Mouse (Mus musculus) hindbrain, embryonic 11.5 days (tissue): Measurements from ENCODE around the gene Dkk3. TPM values are rescaled to one million over a fixed set of nuclear protein-coding genes. Genes with fewer than 3 reads are reported as not detected.

ENCODE experiments used
- ATAC-seq: fragments of 200-750 bp; cut with Nextera tagmentation; 2 replicates; pipeline ENCODE4 v1.8.0; 2017; ENCODE audit warnings: mild to moderate bottlenecking, moderate TSS enrichment, moderate library complexity; ENCODE audit not compliant: low FRiP score
- DNase-seq: peaks from one replicate; pipeline ENCODE4 v3.0.0-alpha.2; 2015; ENCODE audit warnings: low spot score
- H3K27ac ChIP-seq: fragments of 300-500 bp; sonication (generic); 2 replicates; pipeline ENCODE4 v1.5.1; 2014; ENCODE audit warnings: mild to moderate bottlenecking, low read depth, low read length
- H3K27me3 ChIP-seq: fragments of 300-500 bp; sonication (generic); 2 replicates; pipeline ENCODE4 v1.6.1; 2014; ENCODE audit warnings: mild to moderate bottlenecking, low read length, moderate library complexity, mixed read lengths; ENCODE audit not compliant: control insufficient read depth, insufficient read depth
- H3K36me3 ChIP-seq: fragments of 300-500 bp; sonication (generic); 2 replicates; pipeline ENCODE4 v1.6.1; 2014; ENCODE audit warnings: mild to moderate bottlenecking, low read length, moderate library complexity, mixed read lengths; ENCODE audit not compliant: control insufficient read depth, insufficient read depth
- H3K4me1 ChIP-seq: fragments of 300-500 bp; sonication (generic); replicated peaks from 2 replicates; pipeline ENCODE4 v1.6.1; 2014; ENCODE audit warnings: low read length, mixed read lengths; ENCODE audit not compliant: control insufficient read depth, insufficient read depth
- H3K4me2 ChIP-seq: fragments of 300-500 bp; sonication (generic); replicated peaks from 2 replicates; pipeline ENCODE4 v1.6.1; 2014; ENCODE audit warnings: mild to moderate bottlenecking, low read depth, low read length
- H3K4me3 ChIP-seq: fragments of 300-500 bp; sonication (generic); 2 replicates; pipeline ENCODE4 v1.5.1; 2014; ENCODE audit warnings: low read depth, low read length
- H3K9ac ChIP-seq: fragments of 300-500 bp; sonication (generic); 2 replicates; pipeline ENCODE4 v1.6.1; 2014; ENCODE audit warnings: low read depth, low read length
- H3K9me3 ChIP-seq: fragments of 300-500 bp; sonication (generic); 2 replicates; pipeline ENCODE4 v1.6.1; 2016; ENCODE audit warnings: low read length; ENCODE audit not compliant: control insufficient read depth
- WGBS: fragments of 180-500 bp; shearing (Covaris S2); extraction: QIAGEN DNeasy Blood & Tissue Kit; methylation state at CpG from one replicate; pipeline ENCODE4 v1.1.7; 2014; 5-methylcytosine and 5-hydroxymethylcytosine counted together
- polyA plus RNA-seq: library from polyadenylated mRNA; unstranded; fragments of >200 nt; fragmentation: Nextera tagmentation; extraction: Ambion mirVana; gene quantifications from 2 replicates; pipeline ENCODE4 v1.2.1, GENCODE M21; 2014

Gene Dkk3
- polyA plus RNA-seq, 1 experiment from 2014 or later = 10.6 TPM

GRCm38 (mm10) chr7:112197461-112197860 lies 38.6 kb upstream of the Dkk3 start:
- H3K27me3 ChIP-seq = no peaks in the 10 kb centered on the region
- WGBS = 76% methylated on average over 8 of the region's 8 CpGs
- H3K9me3 ChIP-seq = no peaks in the 10 kb centered on the region
- ATAC-seq = no peak
- DNase-seq = no peak
- no peak overlapping the region for H3K4me3 ChIP-seq
- no peak overlapping the region for H3K27ac ChIP-seq
- no peaks in the 10 kb centered on the region for H3K36me3 ChIP-seq
- no peaks in the 10 kb centered on the region for H3K4me1 ChIP-seq
- H3K4me2 ChIP-seq = no peak overlapping the region
- no peak overlapping the region for H3K9ac ChIP-seq

- H3K27ac ChIP-seq = no peak overlapping the region
- H3K4me3 ChIP-seq = no peak overlapping the region
- no peaks in the 10 kb centered on the region for H3K36me3 ChIP-seq
- DNase-seq (no peak), ATAC-seq (no peak)
- WGBS = 83% methylated on average over 5 of the region's 5 CpGs
- H3K9ac ChIP-seq = no peak overlapping the region
- H3K9me3 ChIP-seq = no peaks in the 10 kb centered on the region
- H3K4me1 ChIP-seq = no peaks in the 10 kb centered on the region
- no peaks in the 10 kb centered on the region for H3K27me3 ChIP-seq
- no peak overlapping the region for H3K4me2 ChIP-seq
These were observed 35.4 kb upstream of the Dkk3 start for GRCm38 (mm10) chr7:112194286-112194685.

- Histone ChIP-seq H3K36me3 (no peaks in the 10 kb centered on the region), H3K9me3 (no peaks in the 10 kb centered on the region), H3K4me2 (no peak overlapping the region), H3K27ac (no peak overlapping the region), H3K4me3 (no peak overlapping the region), H3K4me1 (no peaks in the 10 kb centered on the region), H3K9ac (no peak overlapping the region), H3K27me3 (no peaks in the 10 kb centered on the region)
- WGBS = 80% methylated on average over 5 of the region's 5 CpGs
- no peak for DNase-seq
- ATAC-seq = no peak
These were observed 33.9 kb upstream of the Dkk3 start for GRCm38 (mm10) chr7:112192778-112193177.

- 92% methylated on average over 4 of the region's 4 CpGs for WGBS
- DNase-seq = no peak
These were observed 33.4 kb upstream of the Dkk3 start for GRCm38 (mm10) chr7:112192237-112192636.

GRCm38 (mm10) chr7:112187536-112188459 lies 28.9 kb upstream of the Dkk3 start:
- WGBS = 79% methylated on average over 13 of the region's 13 CpGs
- Histone ChIP-seq H3K9ac (no peak overlapping the region), H3K4me3 (no peak overlapping the region), H3K4me1 (no peaks in the 10 kb centered on the region), H3K9me3 (no peaks in the 10 kb centered on the region), H3K27me3 (no peaks in the 10 kb centered on the region), H3K27ac (no peak overlapping the region), H3K4me2 (no peak overlapping the region), H3K36me3 (no peaks in the 10 kb centered on the region)
- ATAC-seq = no peak
- DNase-seq = no peak

More at GRCm38 (mm10) chr7:112192237-112192636, 33.4 kb upstream of the Dkk3 start:
- Histone ChIP-seq H3K27me3 (no peaks in the 10 kb centered on the region), H3K36me3 (no peaks in the 10 kb centered on the region), H3K4me3 (no peak overlapping the region), H3K4me1 (no peaks in the 10 kb centered on the region), H3K9ac (no peak overlapping the region), H3K27ac (no peak overlapping the region), H3K9me3 (no peaks in the 10 kb centered on the region), H3K4me2 (no peak overlapping the region)
- no peak for ATAC-seq

GRCm38 (mm10) chr7:112186871-112187270 lies 28.0 kb upstream of the Dkk3 start:
- H3K9me3 ChIP-seq = no peaks in the 10 kb centered on the region
- no peak overlapping the region for H3K4me2 ChIP-seq
- DNase-seq (no peak), ATAC-seq (no peak)
- no peak overlapping the region for H3K4me3 ChIP-seq
- WGBS = 90% methylated on average over 7 of the region's 7 CpGs
- no peaks in the 10 kb centered on the region for H3K27me3 ChIP-seq
- no peaks in the 10 kb centered on the region for H3K4me1 ChIP-seq
- no peak overlapping the region for H3K9ac ChIP-seq
- no peaks in the 10 kb centered on the region for H3K36me3 ChIP-seq
- no peak overlapping the region for H3K27ac ChIP-seq

- Histone ChIP-seq H3K9me3 (no peaks in the 10 kb centered on the region), H3K4me2 (no peak overlapping the region), H3K27ac (no peak overlapping the region), H3K9ac (no peak overlapping the region), H3K4me1 (no peaks in the 10 kb centered on the region), H3K36me3 (no peaks in the 10 kb centered on the region), H3K27me3 (no peaks in the 10 kb centered on the region), H3K4me3 (no peak overlapping the region)
- 64% methylated on average over 9 of the region's 9 CpGs for WGBS
- ATAC-seq (no peak), DNase-seq (no peak)
These were observed 26.4 kb upstream of the Dkk3 start for GRCm38 (mm10) chr7:112185226-112185745.

GRCm38 (mm10) chr7:112184519-112185225 lies 25.8 kb upstream of the Dkk3 start:
- no peaks in the 10 kb centered on the region for H3K36me3 ChIP-seq
- H3K4me1 ChIP-seq = no peaks in the 10 kb centered on the region
- H3K27ac ChIP-seq = no peak overlapping the region
- H3K27me3 ChIP-seq = no peaks in the 10 kb centered on the region
- DNase-seq = no peak
- no peak overlapping the region for H3K4me3 ChIP-seq
- H3K4me2 ChIP-seq = no peak overlapping the region
- no peak for ATAC-seq
- no peak overlapping the region for H3K9ac ChIP-seq
- WGBS = 81% methylated on average over 6 of the region's 6 CpGs
- H3K9me3 ChIP-seq = no peaks in the 10 kb centered on the region
